Mouse (Mus musculus): ENCODE results near the gene Supt4a.

Supt4a gene

GRCm38 (mm10) chr11:87737175-87737740 lies at the start of gene Supt4a:
Supt4a (plus strand) TSS chr11:87737552.
- peak; percentile 97 to 98 for DNase-seq (ENCODE audit: low read depth in 2 of 2, low spot score in 2 of 2)

GRCm38 (mm10) chr11:87688478-87689203 lies 48.7 kb upstream of the Supt4a start:
- no peak for DNase-seq (ENCODE audit: low read depth in 2 of 2, low spot score in 2 of 2)

- DNase-seq (ENCODE audit: low read depth in 2 of 2, low spot score in 2 of 2): no peak
Observed at GRCm38 (mm10) chr11:87689402-87689808, 47.9 kb upstream of the Supt4a start.

GRCm38 (mm10) chr11:87690054-87690740 lies 47.2 kb upstream of the Supt4a start:
- DNase-seq (ENCODE audit: low read depth in 2 of 2, low spot score in 2 of 2): no peak

- DNase-seq (ENCODE audit: low read depth in 2 of 2, low spot score in 2 of 2): no peak
Observed at GRCm38 (mm10) chr11:87697131-87697682, 40.1 kb upstream of the Supt4a start.

- DNase-seq (ENCODE audit: low read depth in 2 of 2, low spot score in 2 of 2): no peak
Observed at GRCm38 (mm10) chr11:87698126-87698525, 39.2 kb upstream of the Supt4a start.

GRCm38 (mm10) chr11:87701108-87701507 lies 36.2 kb upstream of the Supt4a start:
- DNase-seq (ENCODE audit: low read depth in 2 of 2, low spot score in 2 of 2): no peak

GRCm38 (mm10) chr11:87701877-87702620 lies 35.3 kb upstream of the Supt4a start:
- no peak for DNase-seq (ENCODE audit: low read depth in 2 of 2, low spot score in 2 of 2)

- no peak for DNase-seq (ENCODE audit: low read depth in 2 of 2, low spot score in 2 of 2)
Observed at GRCm38 (mm10) chr11:87703654-87704053, 33.7 kb upstream of the Supt4a start.

GRCm38 (mm10) chr11:87704289-87704688 lies 33.1 kb upstream of the Supt4a start:
- DNase-seq (ENCODE audit: low read depth in 2 of 2, low spot score in 2 of 2): no peak

GRCm38 (mm10) chr11:87707570-87707969 lies 29.8 kb upstream of the Supt4a start:
- no peak for DNase-seq (ENCODE audit: low read depth in 2 of 2, low spot score in 2 of 2)

- no peak for DNase-seq (ENCODE audit: low read depth in 2 of 2, low spot score in 2 of 2)
Observed at GRCm38 (mm10) chr11:87708979-87709378, 28.4 kb upstream of the Supt4a start.

- DNase-seq (ENCODE audit: low read depth in 2 of 2, low spot score in 2 of 2): no peak
Observed at GRCm38 (mm10) chr11:87709513-87710261, 27.7 kb upstream of the Supt4a start.

- no peak for DNase-seq (ENCODE audit: low read depth in 2 of 2, low spot score in 2 of 2)
Observed at GRCm38 (mm10) chr11:87710262-87710615, 27.1 kb upstream of the Supt4a start.

- no peak for DNase-seq (ENCODE audit: low read depth in 2 of 2, low spot score in 2 of 2)
Observed at GRCm38 (mm10) chr11:87712188-87712587, 25.2 kb upstream of the Supt4a start.

GRCm38 (mm10) chr11:87715999-87716398 lies 21.4 kb upstream of the Supt4a start:
- no peak for DNase-seq (ENCODE audit: low read depth in 2 of 2, low spot score in 2 of 2)

GRCm38 (mm10) chr11:87719526-87719925 lies 17.8 kb upstream of the Supt4a start:
- DNase-seq (ENCODE audit: low read depth in 2 of 2, low spot score in 2 of 2): no peak

GRCm38 (mm10) chr11:87720324-87720723 lies 17.0 kb upstream of the Supt4a start:
- DNase-seq (ENCODE audit: low read depth in 2 of 2, low spot score in 2 of 2): peak; percentile 53 to 65

- peak; percentile 74 to 80 for DNase-seq (ENCODE audit: low read depth in 2 of 2, low spot score in 2 of 2)
Observed at GRCm38 (mm10) chr11:87720839-87721238, 16.5 kb upstream of the Supt4a start.

- no peak for DNase-seq (ENCODE audit: low read depth in 2 of 2, low spot score in 2 of 2)
Observed at GRCm38 (mm10) chr11:87722168-87722567, 15.2 kb upstream of the Supt4a start.

GRCm38 (mm10) chr11:87722891-87723290 lies 14.5 kb upstream of the Supt4a start:
- DNase-seq (ENCODE audit: low read depth in 2 of 2, low spot score in 2 of 2): no peak

Data from CD8-positive naive resting alpha-beta T cell, adult 2 months (primary cell).